Mouse (Mus musculus) lung, adult 2 months (tissue): ENCODE measurements around the gene Il1b.

ENCODE experiments used
- CTCF ChIP-seq: fragments of 200-500 bp; IDR thresholded peaks from 2 replicates; pipeline ENCODE4 v1.5.1; 2011; ENCODE audit warnings: mild to moderate bottlenecking, low read length, control low read depth; ENCODE audit not compliant: insufficient read depth
- POLR2A ChIP-seq: fragments of 200-500 bp; IDR thresholded peaks from 2 replicates; pipeline ENCODE4 v1.6.1; 2011; ENCODE audit warnings: low read depth, mild to moderate bottlenecking, control low read depth, low read length, borderline replicate concordance; ENCODE audit errors: extremely low read depth

GRCm38 (mm10) chr2:129330024-129330423 is 40.9 kb downstream of the Il1b start:
- TF ChIP-seq POLR2A (no peak), CTCF (no peak)
